Mouse (Mus musculus) G1E (cell line): Measurements from ENCODE around the gene Xpot.

Experiments
- GATA1 ChIP-seq: IDR thresholded peaks from 2 replicates; pipeline ENCODE4 v1.6.1; 2012; ENCODE audit warnings: borderline replicate concordance, low read length, inconsistent platforms, mixed read lengths
- POLR2AphosphoS5 ChIP-seq: IDR thresholded peaks from 2 replicates; pipeline ENCODE4 v1.6.1; 2012; ENCODE audit warnings: low read depth, low read length, inconsistent platforms; ENCODE audit not compliant: insufficient replicate concordance

GRCm38 (mm10) chr10:121571511-121572147 lies 54.5 kb downstream of the Xpot start:
- no peak for TF ChIP-seq POLR2AphosphoS5
- no peak for TF ChIP-seq GATA1
